Mouse (Mus musculus) embryonic facial prominence, embryonic 15.5 days (tissue): ENCODE measurements around the gene Gm27021. TPM values are rescaled to one million over a fixed set of nuclear protein-coding genes. Genes with fewer than 3 reads are reported as not detected.

Experiments used
- ATAC-seq: fragments of 200-750 bp; cut with Nextera tagmentation; 2 replicates; pipeline ENCODE4 v1.8.0; 2017; ENCODE audit warnings: low read depth, moderate TSS enrichment; ENCODE audit not compliant: insufficient number of reproducible peaks, low FRiP score, low TSS enrichment
- H3K27ac ChIP-seq: fragments of 300-500 bp; sonication (generic); replicated peaks from 2 replicates; pipeline ENCODE4 v1.5.1; 2015; ENCODE audit warnings: mild to moderate bottlenecking, inconsistent platforms
- H3K27me3 ChIP-seq: fragments of 300-500 bp; sonication (generic); 2 replicates; pipeline ENCODE4 v1.6.1; 2015; ENCODE audit warnings: inconsistent platforms
- H3K36me3 ChIP-seq: fragments of 300-500 bp; sonication (generic); 2 replicates; pipeline ENCODE4 v1.6.1; 2015; ENCODE audit warnings: mild to moderate bottlenecking, inconsistent platforms
- H3K4me1 ChIP-seq: fragments of 300-500 bp; sonication (generic); 2 replicates; pipeline ENCODE4 v1.6.1; 2015; ENCODE audit warnings: inconsistent platforms
- H3K4me2 ChIP-seq: fragments of 300-500 bp; sonication (generic); replicated peaks from 2 replicates; pipeline ENCODE4 v1.6.1; 2015; ENCODE audit warnings: mild to moderate bottlenecking, inconsistent platforms
- H3K4me3 ChIP-seq: fragments of 300-500 bp; sonication (generic); replicated peaks from 2 replicates; pipeline ENCODE4 v1.5.1; 2015; ENCODE audit warnings: mild to moderate bottlenecking, inconsistent platforms
- H3K9ac ChIP-seq: fragments of 300-500 bp; sonication (generic); 2 replicates; pipeline ENCODE4 v1.6.1; 2015; ENCODE audit warnings: inconsistent platforms
- H3K9me3 ChIP-seq: fragments of 300-500 bp; sonication (generic); replicated peaks from 2 replicates; pipeline ENCODE4 v1.6.1; 2016; ENCODE audit warnings: inconsistent platforms
- WGBS: fragments of 180-500 bp; shearing (Covaris S2); methylation state at CpG from one replicate; pipeline ENCODE4 v1.1.7; 2015; 5-methylcytosine and 5-hydroxymethylcytosine counted together
- polyA plus RNA-seq: library from polyadenylated mRNA; unstranded; fragments of >200 nt; fragmentation: Nextera tagmentation; extraction: Ambion mirVana; gene quantifications from 2 replicates; pipeline ENCODE4 v1.2.1, GENCODE M21; 2015

Gene Gm27021
- polyA plus RNA-seq, 1 experiment from 2014 or later: 6.2 TPM

- Histone ChIP-seq H3K9ac (no peak overlapping the region), H3K9me3 (no peaks in the 10 kb centered on the region), H3K27ac (peak overlapping the region; percentile 86), H3K4me2 (peak overlapping the region; percentile 24; the same call in 1 of the 2 replicates), H3K4me1 (peaks cover 91% of the 10 kb centered on the region), H3K36me3 (peaks cover 14% of the 10 kb centered on the region), H3K4me3 (no peak overlapping the region), H3K27me3 (no peaks in the 10 kb centered on the region)
- ATAC-seq: no peak
- WGBS: 68% methylated on average over 18 of the region's 18 CpGs
Measured at GRCm38 (mm10) chr8:120562680-120563347, 105.1 kb downstream of the Gm27021 start.

- peaks cover 4% of the 10 kb centered on the region for H3K36me3 ChIP-seq
- H3K9ac ChIP-seq: no peak overlapping the region
- H3K27ac ChIP-seq: peak overlapping the region; percentile 86; the same call in 1 of the 2 replicates
- WGBS: 80% methylated on average over 22 of the region's 22 CpGs
- no peak overlapping the region for H3K4me3 ChIP-seq
- no peaks in the 10 kb centered on the region for H3K9me3 ChIP-seq
- H3K27me3 ChIP-seq: no peaks in the 10 kb centered on the region
- H3K4me2 ChIP-seq: no peak overlapping the region
- H3K4me1 ChIP-seq: peaks cover 98% of the 10 kb centered on the region
- no peak for ATAC-seq
Measured at GRCm38 (mm10) chr8:120561539-120562435, 106.1 kb downstream of the Gm27021 start.

GRCm38 (mm10) chr8:120560535-120560934 is 107.3 kb downstream of the Gm27021 start:
- no peaks in the 10 kb centered on the region for H3K9me3 ChIP-seq
- H3K36me3 ChIP-seq: no peaks in the 10 kb centered on the region
- H3K9ac ChIP-seq: no peak overlapping the region
- H3K27me3 ChIP-seq: no peaks in the 10 kb centered on the region
- 84% methylated on average over 5 of the region's 5 CpGs for WGBS
- no peak overlapping the region for H3K4me3 ChIP-seq
- no peak overlapping the region for H3K27ac ChIP-seq
- no peak overlapping the region for H3K4me2 ChIP-seq
- ATAC-seq: no peak
- H3K4me1 ChIP-seq: peaks cover 99% of the 10 kb centered on the region

GRCm38 (mm10) chr8:120559654-120560053 is 108.2 kb downstream of the Gm27021 start:
- no peak overlapping the region for H3K4me3 ChIP-seq
- no peak for ATAC-seq
- H3K9me3 ChIP-seq: no peaks in the 10 kb centered on the region
- 41% methylated on average over 11 of the region's 11 CpGs for WGBS
- peaks cover 1% of the 10 kb centered on the region; the same call in 1 of the 2 replicates for H3K36me3 ChIP-seq
- no peak overlapping the region for H3K4me2 ChIP-seq
- H3K9ac ChIP-seq: no peak overlapping the region
- H3K4me1 ChIP-seq: peaks cover 99% of the 10 kb centered on the region
- H3K27ac ChIP-seq: no peak overlapping the region
- no peaks in the 10 kb centered on the region for H3K27me3 ChIP-seq

Other genes with a start within 250 kb of the Gm27021 start
- gene Gins2, start 78.8 kb downstream of the Gm27021 start, polyA plus RNA-seq: 81.7 and 85.6 TPM in 2 replicates
- 8.3 and 10.1 TPM in 2 replicates for gene 1190005I06Rik, start 20.4 kb downstream of the Gm27021 start, polyA plus RNA-seq
- 1,008 and 1,040 TPM in 2 replicates for gene Cox4i1, start 143 bp upstream of the Gm27021 start, polyA plus RNA-seq
- gene Emc8, start 494 bp upstream of the Gm27021 start, polyA plus RNA-seq: 220 and 225 TPM in 2 replicates
- 10.0 and 10.2 TPM in 2 replicates for gene Irf8, start 68.3 kb upstream of the Gm27021 start, polyA plus RNA-seq